Mouse (Mus musculus) adrenal gland, postnatal 25 days (tissue): ENCODE data around the gene Cracr2b. TPM values are rescaled to one million over a fixed set of nuclear protein-coding genes. Genes with fewer than 3 reads are reported as not detected.

ENCODE experiments used
- DNase-seq: peaks from one replicate; pipeline ENCODE4 v3.0.0; 2021; ENCODE audit warnings: mixed read lengths
- total RNA-seq: library from RNA; stranded (reverse); gene quantifications from 2 replicates; pipeline ENCODE4 v1.2.3, GENCODE M21; 2021

The Cracr2b gene
- total RNA-seq, 1 experiment from 2014 or later, result 9.9 TPM

DNA sequence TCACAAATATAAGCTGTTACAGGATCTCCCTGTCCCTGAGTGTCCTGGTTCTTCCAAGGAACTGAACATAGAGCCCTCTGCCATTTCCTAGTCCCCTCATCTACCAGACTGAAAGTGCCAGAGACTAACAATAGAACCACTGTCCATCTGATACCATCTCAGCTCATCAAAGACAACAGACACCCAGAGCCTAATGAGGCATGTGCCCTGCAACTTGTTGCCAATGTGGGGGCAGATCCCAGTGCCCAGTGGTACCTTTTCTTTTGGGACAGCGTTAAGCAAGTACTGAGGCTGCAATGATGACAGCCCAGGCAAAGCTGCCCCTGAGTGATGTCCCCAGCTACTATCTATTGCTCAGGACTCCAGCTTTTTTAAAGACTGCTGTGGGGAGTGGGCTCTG lies 25.3 kb downstream of the Cracr2b start:
- no peak for DNase-seq

DNA sequence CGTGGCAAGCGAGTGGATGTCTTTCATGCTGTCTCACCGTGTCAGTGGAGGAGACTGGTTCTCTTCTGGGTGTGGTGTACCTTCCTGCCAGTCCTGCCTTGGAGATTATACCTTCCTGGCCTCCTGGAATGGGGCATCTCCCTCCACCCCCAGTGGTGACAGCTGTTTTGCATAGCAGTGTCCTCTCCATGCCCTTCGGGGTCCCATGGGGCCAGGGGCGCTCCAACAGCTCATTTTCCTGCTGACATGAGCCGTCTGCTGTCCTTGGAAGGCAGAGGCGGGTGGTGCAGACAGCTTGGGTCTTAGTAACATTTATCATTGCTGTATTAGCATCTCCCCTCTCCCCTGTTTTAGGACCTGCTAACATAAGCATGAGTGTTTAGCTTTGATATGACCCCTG lies 26.2 kb downstream of the Cracr2b start:
- no peak for DNase-seq

DNA sequence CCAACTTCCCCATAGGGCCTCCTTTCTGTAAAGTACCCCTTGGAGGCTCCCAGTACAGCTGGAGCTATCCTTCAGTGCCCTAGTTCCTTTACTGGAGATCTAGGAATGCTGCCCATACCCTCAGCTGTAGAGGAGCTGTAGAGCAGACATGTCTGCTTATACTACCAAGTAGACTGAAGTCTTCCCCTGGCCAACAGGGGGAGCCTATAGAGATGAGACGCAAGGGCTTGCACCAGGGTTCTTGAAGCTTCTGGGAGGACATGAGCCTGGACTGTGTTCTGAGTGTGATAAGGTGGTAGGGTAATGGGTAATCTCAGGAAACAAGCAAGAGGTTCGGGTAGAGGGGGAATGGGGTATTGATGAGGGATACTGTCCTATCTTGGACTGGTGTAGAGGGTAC lies 30.3 kb downstream of the Cracr2b start:
- DNase-seq, result no peak

DNA sequence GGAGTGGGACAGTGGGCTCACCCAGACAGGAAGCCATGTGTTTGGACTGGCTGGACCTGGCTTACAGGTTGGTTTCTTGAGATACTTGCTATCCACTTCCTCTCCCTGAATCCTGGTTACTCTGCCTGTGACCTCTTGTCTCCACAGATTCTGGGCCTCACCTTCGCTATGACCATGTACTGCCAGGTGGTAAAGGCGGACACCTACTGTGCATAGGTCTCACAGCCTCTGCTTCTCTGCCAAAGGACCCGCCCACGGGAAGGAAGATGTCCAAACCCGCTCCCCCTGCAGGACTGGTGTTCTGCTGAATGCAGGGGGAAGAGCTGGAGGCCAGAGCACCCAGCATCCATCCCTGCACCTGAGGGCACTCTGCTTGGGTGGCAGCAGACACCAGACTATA lies 31.8 kb downstream of the Cracr2b start:
- no peak for DNase-seq

DNA sequence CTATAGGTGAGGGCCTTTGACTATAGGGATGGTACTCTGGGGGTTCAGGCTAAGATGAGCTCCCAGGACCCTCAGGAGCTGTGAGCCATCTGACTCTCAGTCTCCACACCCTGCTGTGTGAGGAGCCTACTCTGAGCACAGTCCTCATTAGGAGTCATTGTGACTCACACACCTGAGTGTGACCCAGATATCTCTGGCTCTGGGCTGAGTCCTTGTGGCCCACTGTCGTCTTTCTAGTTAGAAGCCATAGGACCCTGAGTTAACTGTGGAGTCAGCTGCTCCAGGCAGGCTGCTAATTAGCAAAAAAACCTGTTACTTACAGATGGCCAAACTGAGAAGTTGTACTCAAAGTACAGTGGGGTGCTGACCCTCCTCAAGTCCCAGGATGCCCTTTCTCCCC lies 32.8 kb downstream of the Cracr2b start:
- DNase-seq, result no peak

DNA sequence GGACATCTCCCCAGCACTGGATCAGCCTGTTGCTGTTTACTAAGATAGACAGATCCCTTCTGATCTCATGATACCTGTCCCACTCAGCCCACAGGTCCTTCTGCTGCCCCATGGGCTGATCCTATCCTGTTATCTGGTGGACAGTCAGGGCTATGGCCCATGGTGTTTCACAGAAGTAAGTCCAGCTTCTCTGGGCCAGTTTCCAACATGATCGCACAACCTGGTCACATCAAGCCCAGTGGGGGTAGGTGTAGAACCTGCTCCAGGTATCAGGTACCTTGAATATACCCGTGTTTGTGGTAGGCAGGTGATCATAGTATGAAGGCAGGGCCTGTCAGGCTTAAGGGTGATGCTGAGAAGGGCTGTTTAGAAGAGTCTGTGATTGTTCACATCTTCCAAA lies 34.5 kb downstream of the Cracr2b start:
- no peak for DNase-seq

DNA sequence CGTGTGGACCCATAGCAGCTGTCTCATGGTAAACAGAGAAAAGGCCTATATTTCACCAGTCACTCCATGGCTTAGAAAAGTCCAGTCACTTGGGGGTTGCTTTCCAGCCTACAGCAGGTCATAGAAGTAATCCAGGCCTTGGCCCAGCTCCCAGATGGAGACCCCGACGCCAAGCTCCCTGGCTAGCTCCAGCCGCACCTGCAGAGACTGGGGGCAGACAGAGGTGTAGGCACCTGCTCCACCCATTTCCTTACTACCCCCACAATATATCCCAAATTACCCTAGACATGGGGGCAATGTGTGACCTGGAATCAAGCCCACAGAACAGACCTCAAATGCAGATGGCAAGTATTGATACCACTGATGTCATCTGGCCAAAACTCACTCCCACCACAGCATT lies 35.0 kb downstream of the Cracr2b start:
- no peak for DNase-seq

DNA sequence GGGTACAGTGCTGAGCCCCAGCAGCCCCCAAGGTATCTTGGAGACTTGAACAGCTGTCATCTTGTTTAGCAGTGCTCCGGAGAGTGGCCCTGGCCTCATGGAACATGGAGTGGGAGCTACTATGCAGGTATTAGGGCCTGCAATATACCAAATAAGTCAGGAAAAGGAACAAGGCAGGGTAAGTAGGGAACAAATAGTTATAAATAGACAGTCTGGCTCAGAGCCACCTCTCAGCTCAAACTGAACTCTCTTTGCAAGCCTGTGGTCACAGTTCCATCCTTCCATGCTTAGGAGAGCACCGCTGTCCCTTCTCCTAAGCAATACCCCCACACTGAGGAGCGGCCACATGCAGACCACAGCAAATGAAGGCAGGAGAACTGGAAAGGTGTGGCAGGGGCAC lies 36.7 kb downstream of the Cracr2b start:
- DNase-seq, result no peak

DNA sequence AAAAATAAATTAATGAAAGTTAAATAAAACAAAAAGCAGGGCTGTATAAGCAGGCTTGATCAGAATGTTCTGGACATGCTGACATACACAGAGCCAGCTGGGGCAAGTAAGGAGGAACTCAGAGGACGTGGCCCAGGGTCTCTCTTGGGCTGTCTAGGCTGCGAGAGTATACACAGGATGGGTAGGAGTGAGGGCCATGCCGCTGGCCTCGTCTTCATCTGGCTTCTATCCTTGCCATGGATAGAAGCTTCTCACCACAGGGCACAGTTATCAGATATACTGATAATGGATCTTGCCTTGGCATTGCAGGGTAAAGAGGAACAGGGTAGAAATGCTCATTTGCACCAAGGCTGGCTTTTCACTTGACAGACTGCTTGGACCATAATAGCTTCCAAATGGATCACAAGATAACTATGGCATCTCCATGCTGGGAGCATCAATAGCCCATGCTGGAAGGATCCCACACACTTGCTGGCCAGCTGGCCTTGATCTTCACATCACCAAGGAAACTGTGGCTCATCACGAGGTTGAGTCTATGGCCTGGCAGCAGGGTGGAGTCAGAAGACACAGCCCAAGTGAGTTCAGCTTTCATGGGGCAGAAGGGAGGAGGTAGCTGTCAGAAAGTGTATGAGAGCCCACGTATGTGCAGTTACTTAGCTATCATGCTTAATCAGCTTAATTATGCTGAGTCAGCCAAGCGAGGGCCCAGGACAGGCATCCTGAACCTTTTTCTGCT lies 41.1 kb downstream of the Cracr2b start:
- DNase-seq, result peak; percentile 54

DNA sequence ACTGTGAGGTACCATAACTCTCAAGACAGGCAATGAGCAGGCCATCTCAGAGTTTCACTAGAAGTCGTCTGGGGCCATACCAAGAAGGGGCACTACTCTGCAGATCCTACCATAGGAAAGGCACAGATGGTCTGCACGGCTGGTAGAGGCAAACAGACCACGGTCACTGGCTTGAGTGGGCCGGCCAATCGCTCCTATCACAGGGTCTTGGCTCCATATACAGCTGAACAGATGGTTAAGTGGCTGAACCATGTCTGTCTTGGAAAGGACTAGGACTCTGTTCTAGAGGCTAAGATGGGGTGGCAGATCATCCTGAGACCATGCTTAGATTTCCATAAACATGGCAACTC lies 41.6 kb downstream of the Cracr2b start:
- no peak for DNase-seq

DNA sequence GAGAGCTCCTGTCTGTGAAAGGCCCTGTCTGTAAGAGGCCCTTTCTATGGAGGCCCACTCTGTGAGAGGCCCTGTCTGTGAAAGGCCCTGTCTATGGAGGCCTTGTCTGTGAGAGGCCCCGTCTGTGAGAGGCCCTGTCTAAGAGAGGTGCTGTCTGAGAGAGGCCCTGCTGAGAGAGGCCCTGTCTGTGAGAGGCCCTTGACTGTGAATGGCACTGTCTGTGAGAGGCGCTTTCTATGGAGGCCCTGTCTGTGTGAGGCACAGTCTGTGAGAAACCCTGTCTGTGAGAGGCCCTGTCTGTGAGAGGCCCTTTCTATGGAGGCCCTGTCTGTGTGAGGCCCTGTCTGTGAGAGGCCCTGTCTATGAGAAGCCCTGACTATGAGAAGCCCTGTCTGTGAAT lies 45.4 kb downstream of the Cracr2b start:
- no peak for DNase-seq

DNA sequence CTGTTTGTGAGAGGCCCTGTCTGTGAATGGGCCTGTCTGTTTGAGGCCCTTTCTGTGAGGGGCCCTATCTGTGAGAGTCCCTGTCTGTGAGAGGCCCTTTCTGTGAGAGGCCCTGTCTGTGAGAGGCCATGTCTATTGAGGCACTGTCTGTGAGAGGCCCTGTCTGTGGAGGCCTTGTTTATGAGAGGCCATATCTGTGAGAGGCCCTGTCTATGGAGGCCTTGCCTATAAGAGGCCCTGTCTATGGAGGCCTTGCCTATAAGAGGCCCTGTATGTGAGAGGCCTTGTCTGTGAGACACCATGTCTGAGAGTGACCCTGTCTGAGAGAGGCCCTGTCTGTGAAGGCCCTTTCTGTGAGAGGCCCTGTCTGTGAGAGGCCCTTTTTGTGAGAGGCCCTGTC lies 47.3 kb downstream of the Cracr2b start:
- no peak for DNase-seq

DNA sequence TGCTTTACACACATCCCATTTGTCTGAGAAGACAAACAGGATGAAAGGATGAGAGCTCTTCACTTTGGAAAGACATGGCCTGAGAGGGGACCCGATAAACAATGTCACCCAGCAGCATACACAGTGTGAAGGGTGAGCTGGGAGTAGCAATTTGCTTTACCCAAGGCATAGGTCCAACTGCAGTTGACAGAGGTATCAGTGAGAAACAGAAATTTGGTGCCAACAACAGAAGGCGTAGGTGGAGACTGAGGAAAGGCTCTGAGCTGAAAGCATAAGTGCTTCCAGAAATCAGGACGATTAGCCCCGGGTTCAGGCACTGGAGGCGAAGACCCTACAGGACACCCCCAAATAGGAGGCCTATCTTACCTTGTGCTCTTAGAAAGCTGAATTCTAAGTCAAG lies 49.3 kb downstream of the Cracr2b start:
- no peak for DNase-seq

DNA sequence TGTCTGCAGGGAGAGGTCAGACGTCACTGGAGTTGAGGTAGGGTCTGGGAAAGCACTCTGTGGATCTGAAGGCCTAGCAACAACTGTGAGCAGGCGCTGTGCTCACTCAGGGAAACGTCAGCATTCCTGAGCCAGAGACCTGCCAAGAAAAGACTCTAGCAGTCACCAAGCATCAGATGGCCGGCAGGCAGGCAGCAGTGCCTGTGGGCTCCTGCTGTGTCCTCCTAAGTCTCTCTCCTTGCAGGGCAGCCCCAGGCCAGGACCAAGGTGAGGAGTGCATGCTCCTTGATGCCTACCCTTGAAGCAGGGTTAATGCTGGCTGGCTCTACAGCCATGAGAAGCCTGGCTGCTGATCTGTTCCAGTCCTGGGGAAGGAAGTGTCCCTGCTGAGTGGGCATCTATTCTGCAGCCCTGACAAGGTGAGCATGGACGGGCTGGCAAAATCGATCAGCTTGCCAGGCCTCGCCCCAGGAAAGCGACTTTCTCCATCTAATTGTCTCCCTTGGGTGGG lies 49.8 kb downstream of the Cracr2b start:
- DNase-seq, result no peak

Other genes starting within 250 kb of the Cracr2b start
- gene Lmntd2, start 247.0 kb upstream of the Cracr2b start, total RNA-seq, result 0.39 TPM in 1 of 2 replicates, not detected in the other
- 5.7 and 8.0 TPM in 2 replicates for gene Rassf7, start 245.2 kb upstream of the Cracr2b start, total RNA-seq
- 83.3 and 83.9 TPM in 2 replicates for gene Phrf1, start 232.3 kb upstream of the Cracr2b start, total RNA-seq
- 7.8 and 10.4 TPM in 2 replicates for gene Irf7, start 194.6 kb upstream of the Cracr2b start, total RNA-seq
- 14.4 and 16.5 TPM in 2 replicates for gene Cdhr5, start 184.3 kb upstream of the Cracr2b start, total RNA-seq
- gene Sct, start 182.0 kb upstream of the Cracr2b start, total RNA-seq, result not detected in 2 replicates
- not detected in 2 replicates for gene Drd4, start 169.1 kb upstream of the Cracr2b start, total RNA-seq
- 33.8 and 45.4 TPM in 2 replicates for gene Deaf1, start 133.4 kb upstream of the Cracr2b start, total RNA-seq
- 34.1 and 43.2 TPM in 2 replicates for gene Tmem80, start 133.4 kb upstream of the Cracr2b start, total RNA-seq
- gene Eps8l2, start 122.2 kb upstream of the Cracr2b start, total RNA-seq, result 1.6 and 2.6 TPM in 2 replicates
- 629 and 681 TPM in 2 replicates for gene Taldo1, start 68.9 kb upstream of the Cracr2b start, total RNA-seq
- 35.6 and 58.9 TPM in 2 replicates for gene Gatd1, start 47.0 kb upstream of the Cracr2b start, total RNA-seq
- gene Cend1, start 31.6 kb upstream of the Cracr2b start, total RNA-seq, result 0.57 and 1.3 TPM in 2 replicates
- 95.6 and 102 TPM in 2 replicates for gene Slc25a22, start 23.2 kb upstream of the Cracr2b start, total RNA-seq
- gene Pidd1, start 17.1 kb upstream of the Cracr2b start, total RNA-seq, result 3.0 and 3.3 TPM in 2 replicates
- 917 and 919 TPM in 2 replicates for gene Rplp2, start 13.7 kb upstream of the Cracr2b start, total RNA-seq
- gene Pnpla2, start 5.9 kb upstream of the Cracr2b start, total RNA-seq, result 538 and 617 TPM in 2 replicates
- gene Cd151, start 6.3 kb downstream of the Cracr2b start, total RNA-seq, result 287 and 310 TPM in 2 replicates
- gene Polr2l, start 14.0 kb downstream of the Cracr2b start, total RNA-seq, result 89.5 and 102 TPM in 2 replicates
- gene Tspan4, start 14.1 kb downstream of the Cracr2b start, total RNA-seq, result 70.9 and 99.3 TPM in 2 replicates
- gene Chid1, start 78.8 kb downstream of the Cracr2b start, total RNA-seq, result 50.5 and 57.8 TPM in 2 replicates
- 53.4 and 53.8 TPM in 2 replicates for gene Ap2a2, start 101.1 kb downstream of the Cracr2b start, total RNA-seq
- gene Muc6, start 194.2 kb downstream of the Cracr2b start, total RNA-seq, result not detected in 2 replicates
- 0.24 TPM in 1 of 2 replicates, not detected in the other for gene Muc2, start 229.2 kb downstream of the Cracr2b start, total RNA-seq